Mouse (Mus musculus) thymus, postnatal 25 days (tissue): ENCODE results near the gene Pgm2.
A peak's percentile ranks its signal among the peaks of the same experiment; 100 is the strongest.

Experiments
- DNase-seq: peaks from one replicate; pipeline ENCODE4 v3.0.0; 2022

The Pgm2 gene

DNA sequence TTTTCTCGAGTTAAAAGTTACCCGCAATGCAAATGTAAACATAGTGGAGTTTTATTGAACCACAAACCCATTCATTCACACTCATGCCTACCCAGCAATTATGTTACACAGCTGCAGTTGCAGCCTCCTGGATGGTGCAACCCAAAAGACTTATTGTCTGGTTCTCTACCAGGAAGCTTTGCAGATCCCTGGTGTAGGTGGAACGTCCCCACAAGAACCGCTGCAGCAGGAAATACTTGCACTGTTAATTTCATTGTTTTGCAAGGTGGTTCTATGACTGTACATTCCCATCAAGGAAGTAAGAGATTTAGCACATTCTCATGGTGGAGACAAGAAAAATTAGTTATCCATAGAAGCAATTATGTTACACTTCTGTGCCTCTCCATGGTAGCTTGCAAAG is 15.4 kb upstream of the Pgm2 start:
- no peak for DNase-seq

DNA sequence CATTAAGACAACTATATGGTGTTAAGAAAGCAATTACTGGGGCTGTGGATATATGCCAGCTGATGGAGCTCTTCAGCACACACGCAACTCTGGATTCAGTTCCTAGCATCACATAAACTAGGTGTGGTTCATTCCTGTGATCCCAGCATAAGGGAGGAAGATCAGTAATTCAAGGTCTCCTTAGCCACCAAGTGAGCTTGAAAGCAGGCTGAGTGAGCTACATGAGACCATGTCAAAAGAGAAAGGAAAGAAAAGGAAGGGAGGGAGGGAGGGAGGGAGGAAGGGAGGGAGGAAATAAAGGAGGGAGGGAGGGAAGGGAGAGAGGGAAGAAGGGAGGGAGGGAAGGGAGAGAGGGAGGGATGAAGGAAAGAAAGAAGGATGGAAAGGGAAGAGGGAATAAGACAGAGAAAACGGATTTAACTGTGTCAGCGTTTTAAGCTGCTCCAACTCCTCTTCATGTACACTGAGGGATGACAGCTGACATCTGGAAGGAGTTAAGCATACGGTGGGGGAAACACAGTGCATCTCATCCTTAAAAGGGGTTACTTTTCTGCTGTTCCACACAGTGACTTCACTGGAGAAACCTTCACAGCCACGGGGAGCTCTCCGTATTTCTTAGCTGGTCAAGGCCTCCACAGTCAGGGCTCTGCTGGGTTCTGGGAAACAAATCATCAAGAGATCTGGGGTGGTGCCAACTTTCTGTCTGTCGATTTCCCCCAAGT is 13.8 kb upstream of the Pgm2 start:
- no peak for DNase-seq

GRCm38 (mm10) chr5:64079462-64079817 is 13.3 kb upstream of the Pgm2 start:
- DNase-seq: no peak

GRCm38 (mm10) chr5:64083447-64084359 is 9.0 kb upstream of the Pgm2 start:
- no peak for DNase-seq

DNA sequence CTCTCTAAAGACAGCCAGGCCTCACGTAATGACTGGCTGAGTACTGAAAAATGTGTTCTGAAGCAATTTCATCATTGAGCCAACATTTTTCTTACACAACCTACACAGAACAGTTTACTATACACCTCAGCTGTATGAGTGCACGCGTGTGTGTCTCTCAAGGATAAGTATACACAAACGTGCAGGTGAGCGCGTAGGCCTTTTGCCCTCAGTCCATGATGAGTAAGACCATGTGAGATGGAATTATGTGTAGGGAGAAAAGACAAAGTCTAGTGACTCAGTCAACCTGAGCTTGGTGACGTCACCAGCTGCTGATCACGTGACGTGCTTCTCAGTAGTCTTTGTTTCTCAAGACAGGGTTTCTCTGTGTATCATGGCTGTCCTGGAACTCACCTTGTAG is 7.3 kb upstream of the Pgm2 start:
- DNase-seq: no peak

GRCm38 (mm10) chr5:64088740-64089139 is 4.0 kb upstream of the Pgm2 start:
- no peak for DNase-seq

DNA sequence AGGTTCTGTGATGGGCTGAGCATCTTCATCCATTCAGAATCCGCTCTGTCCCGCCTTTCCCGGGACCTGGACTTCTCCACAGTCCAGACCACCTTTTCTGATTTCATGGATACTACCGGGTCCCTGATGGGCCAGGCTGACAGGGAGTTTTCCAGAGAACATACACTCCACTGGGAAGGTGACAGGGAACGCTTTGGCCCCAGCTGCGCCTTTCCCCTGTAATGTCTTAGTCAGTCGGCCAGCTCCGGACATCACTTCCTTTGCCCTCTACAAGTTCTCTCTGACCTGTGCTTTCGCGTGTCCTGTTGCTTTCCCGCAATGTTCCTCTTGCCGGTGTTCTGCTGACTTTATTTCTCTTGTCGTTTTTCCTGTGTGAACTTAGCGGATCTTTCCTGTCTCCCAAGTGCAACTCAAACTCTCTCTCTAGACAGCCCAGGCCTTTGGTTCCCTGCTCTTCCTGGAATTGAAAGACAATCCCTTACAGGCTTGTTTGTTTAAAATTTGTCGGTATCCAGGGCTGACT is 660 bp downstream of the Pgm2 start:
- no peak for DNase-seq

DNA sequence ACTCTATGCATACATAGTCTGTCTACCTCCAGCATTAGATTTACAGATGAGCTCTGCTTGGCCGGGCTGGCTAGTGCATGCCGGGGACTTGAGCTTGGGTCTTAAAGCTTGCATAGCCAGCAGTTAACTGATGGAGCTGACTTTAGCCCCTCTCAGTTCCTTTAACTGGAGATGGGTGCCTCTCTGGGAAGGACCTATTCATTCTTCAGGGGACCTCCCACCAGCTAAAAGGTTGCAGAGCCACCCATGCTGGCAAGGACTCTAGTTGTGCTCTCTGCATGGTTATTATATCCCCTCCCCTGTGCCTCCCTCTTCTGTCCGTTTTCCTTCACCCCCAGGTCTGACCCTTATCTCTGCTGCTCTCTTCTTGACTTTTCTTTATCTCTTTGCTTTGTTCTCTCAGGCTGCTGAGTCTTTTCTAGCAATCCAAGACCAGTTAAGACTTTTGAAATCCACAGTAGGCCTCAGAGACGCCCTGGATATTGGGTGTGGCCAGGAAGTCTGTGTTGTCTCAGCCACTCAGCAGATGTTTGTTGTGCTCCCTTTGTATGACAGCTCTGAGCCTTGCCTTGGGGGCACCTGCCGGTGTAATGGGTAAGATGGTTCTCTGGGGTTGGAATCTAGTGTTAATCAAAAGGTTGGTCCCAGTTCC is 2.7 kb downstream of the Pgm2 start:
- peak; percentile 14 for DNase-seq

GRCm38 (mm10) chr5:64101993-64102716 is 9.4 kb downstream of the Pgm2 start:
- no peak for DNase-seq

DNA sequence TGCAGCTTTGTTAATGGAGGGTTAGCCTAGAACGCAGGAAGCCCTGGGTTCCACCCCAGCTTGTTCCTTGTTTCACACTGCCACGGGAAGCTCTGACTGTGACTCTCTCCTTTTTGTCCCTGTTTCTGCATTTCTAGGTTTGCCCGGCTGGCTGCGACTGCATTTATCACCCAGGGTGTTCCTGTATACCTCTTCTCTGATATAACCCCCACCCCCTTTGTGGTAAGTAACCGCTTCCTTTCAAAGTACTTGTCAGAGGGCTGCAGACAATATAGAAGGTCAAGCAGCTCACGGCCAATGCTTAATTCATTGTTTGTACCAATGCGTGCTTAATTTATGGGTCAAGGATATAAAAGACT is 9.9 kb downstream of the Pgm2 start:
- DNase-seq: peak; percentile 30

DNA sequence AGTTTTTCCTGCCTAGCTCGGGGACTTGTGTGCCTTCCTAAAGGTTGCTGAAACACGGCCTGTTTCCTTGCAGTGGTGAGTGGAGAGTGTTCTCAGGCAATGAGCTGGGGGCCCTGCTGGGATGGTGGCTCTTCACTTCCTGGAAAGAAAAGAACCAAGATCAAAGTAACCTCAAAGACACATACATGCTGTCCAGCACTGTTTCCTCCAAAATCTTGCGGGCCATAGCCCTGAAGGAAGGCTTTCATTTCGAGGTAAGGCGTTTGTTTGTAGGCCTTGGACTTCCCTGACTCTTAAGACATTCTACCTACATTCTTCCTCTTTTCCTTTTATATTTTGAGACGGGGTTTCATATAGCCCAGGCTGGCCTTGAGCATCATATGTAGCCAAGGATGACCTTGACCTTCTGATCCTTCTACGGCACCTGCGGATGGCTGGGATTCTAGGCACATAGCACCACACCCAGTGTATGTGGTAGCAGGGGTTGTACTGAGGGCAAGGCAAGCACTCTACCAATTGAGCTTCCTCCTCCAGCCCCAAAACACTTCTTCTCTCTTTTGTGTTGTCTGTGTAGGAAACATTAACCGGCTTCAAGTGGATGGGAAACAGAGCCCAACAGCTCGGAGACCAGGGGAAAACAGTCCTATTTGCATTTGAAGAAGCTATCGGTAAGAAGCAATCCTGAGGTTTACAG is 15.0 kb downstream of the Pgm2 start:
- no peak for DNase-seq

GRCm38 (mm10) chr5:64109217-64109616 is 16.5 kb downstream of the Pgm2 start:
- DNase-seq: no peak

- no peak for DNase-seq
Observed at GRCm38 (mm10) chr5:64112360-64112759, 19.6 kb downstream of the Pgm2 start.

- no peak for DNase-seq
Observed at GRCm38 (mm10) chr5:64114210-64114609, 21.5 kb downstream of the Pgm2 start.

DNA sequence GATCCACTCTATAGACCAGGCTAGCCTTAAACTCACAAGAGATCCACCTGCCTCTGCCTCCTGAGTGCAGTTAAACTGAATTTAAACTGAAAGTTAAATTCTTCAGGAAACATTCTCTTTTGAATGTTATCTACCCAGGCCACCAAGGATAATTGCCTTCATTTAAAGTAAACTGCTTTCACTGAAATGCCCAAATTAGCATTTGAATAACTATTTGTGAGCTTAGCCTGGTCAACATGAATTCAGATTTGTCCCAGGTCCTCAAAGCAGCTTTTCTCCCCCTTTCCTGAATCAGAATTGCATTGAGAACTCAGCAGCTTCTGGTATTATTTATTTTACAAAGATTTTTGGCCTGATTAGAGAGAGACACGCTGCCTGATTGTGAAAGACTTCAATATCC is 24.4 kb downstream of the Pgm2 start:
- DNase-seq: no peak

GRCm38 (mm10) chr5:64125783-64126182 is 33.0 kb downstream of the Pgm2 start:
- no peak for DNase-seq

GRCm38 (mm10) chr5:64131550-64131949 is 38.8 kb downstream of the Pgm2 start:
- DNase-seq: no peak

- DNase-seq: no peak
Observed at GRCm38 (mm10) chr5:64133901-64134300, 41.2 kb downstream of the Pgm2 start.

- DNase-seq: peak; percentile 33
Observed at GRCm38 (mm10) chr5:64136325-64136724, 43.6 kb downstream of the Pgm2 start.

DNA sequence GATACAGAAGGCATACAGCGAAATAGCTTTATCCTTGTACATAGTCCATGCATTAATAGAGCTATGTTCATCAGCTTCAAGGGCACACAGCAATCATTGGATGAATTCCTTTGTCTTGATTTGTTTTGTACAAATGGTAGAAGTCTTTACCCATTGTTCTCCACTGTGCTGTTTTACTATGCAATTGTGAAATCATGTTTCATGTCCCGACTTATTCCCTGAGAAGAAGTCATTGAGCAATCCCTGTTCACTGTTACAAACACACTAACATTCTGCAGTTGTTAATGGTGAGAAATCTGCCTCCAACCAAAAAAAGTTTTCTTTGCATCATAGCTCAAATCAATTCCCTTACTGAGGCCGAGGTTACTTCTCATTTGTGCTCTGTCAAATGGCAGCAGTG is 47.5 kb downstream of the Pgm2 start:
- DNase-seq: no peak

GRCm38 (mm10) chr5:64144315-64144714 is 51.6 kb downstream of the Pgm2 start:
- DNase-seq: no peak

GRCm38 (mm10) chr5:64146384-64147005 is 53.7 kb downstream of the Pgm2 start:
- DNase-seq: no peak
